Mouse (Mus musculus): Measurements from ENCODE around the gene Tent5a. TPM values are rescaled to one million over a fixed set of nuclear protein-coding genes. Genes with fewer than 3 reads are reported as not detected.

The Tent5a gene
- total RNA-seq (2014; rRNA removed) (2.6 and 6.0 TPM in 2 replicates), polyA plus RNA-seq (2015; fragmentation: Nextera tagmentation; extraction: Ambion mirVana) (1.1 and 2.1 TPM in 2 replicates)

DNA sequence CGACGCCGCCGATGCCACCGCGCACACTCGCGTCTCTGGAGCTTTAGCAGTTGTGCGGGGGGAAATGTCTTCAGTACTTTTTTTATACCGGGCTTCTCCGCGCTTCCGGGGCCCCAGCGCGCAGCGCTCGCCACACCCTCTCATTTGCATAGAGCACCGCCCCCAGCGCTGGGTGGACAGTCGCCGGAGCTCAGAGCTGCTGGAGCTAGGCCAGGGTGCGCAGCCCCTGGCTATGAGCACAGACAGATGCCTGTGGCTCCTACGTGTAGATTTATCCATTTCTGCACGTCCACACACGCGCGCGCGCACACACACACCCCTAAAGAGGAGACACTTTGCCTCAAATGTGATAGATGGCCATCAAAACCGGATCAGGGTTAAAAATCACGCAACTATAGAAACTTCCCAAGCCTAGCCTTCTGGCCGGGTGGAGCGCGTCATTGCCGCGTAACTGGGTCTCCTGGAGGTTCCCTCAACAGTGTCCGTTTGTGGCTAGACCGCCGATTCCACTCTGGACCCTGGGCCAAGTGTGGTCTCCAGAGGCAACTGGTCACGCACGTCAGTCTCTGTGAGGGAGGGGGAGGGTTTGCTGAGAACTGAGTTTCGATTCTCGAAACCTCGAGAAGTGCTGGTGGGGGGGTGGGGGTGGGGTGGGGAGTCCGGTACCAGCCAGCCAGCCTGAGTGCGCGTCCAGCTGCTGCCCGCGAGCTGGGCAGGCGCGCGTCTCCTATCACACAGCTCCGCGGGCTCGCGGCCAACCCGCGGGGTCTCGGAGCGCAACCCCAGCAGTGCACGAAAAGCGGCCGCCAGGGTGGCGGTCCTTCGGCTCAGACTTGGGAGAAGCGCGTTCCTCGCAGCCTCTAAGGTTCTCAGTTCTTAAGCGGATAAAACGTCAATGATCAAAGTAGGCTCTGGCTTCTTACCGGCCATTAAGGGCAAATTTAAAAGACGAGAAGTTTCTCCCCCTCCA lies at the start of gene Tent5a:
Tent5a (minus strand) TSS at position 107 of the 970 bp plus-strand sequence.
- Histone ChIP-seq H3K27me3 (ENCODE audit: insufficient read depth, low read length) (peaks cover 8% of the 10 kb centered on the region; the same call in 1 of the 2 replicates), H3K4me3 (ENCODE audit: low read depth, low read length) (peak within 1 kb of the TSS; percentile 58), H3K9ac (peak within 1 kb of the TSS; percentile 46), H3K27ac (ENCODE audit: low read depth, low read length) (peak within 1 kb of the TSS; percentile 45; the same call in 1 of the 2 replicates), H3K4me1 (ENCODE audit: insufficient read depth) (no peaks in the 10 kb centered on the region), H3K36me3 (ENCODE audit: insufficient read depth) (no peaks in the 10 kb centered on the region), H3K9me3 (ENCODE audit: low read length) (no peaks in the 10 kb centered on the region), H3K4me2 (ENCODE audit: low read depth) (peak within 1 kb of the TSS; percentile 98)
- ATAC-seq = peak; percentile 76
- TF ChIP-seq CTCF (IDR thresholded peaks at IDR 0.05; ENCODE audit: low read depth) = no peak
- WGBS = 2% methylated on average over 72 of the region's 72 CpGs
- peak; percentile 65 for DNase-seq

DNA sequence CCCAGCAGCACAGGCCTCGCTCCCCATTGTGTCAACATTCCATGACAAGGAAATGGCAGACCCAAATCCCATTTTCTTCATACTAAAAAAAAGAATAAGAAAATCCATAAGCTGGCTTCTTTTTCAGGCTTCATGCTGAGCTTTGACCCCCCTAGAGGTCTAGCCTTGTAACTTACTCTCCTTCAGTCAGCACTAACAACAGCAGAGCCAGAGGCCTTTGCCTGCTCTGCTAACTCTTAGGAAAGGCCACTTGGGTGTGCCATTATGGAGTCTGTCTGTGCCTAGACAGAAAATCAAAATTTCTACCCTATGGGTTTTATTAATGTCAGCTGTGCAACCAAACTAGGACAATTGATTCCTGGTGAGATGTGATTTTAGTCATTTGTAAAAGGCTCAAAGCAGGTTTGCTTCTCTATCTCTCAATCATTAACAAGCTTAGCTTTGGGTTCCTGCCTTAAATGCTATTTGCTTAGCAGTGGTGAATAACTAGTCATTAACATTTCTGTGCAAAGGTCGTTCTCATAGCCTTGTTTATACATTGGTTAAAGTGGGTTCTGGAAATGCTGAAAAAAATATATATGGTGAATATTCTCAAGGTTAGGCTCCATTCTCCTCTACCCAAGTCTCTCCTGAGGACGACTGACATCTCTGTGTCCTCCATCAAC lies 49.6 kb upstream of the Tent5a start:
- no peak for TF ChIP-seq CTCF (IDR thresholded peaks at IDR 0.05; ENCODE audit: low read depth)
- no peak for DNase-seq
- Histone ChIP-seq H3K4me2 (ENCODE audit: low read depth) (no peak overlapping the region), H3K36me3 (ENCODE audit: insufficient read depth) (no peaks in the 10 kb centered on the region), H3K4me3 (ENCODE audit: low read depth, low read length) (no peak overlapping the region), H3K27ac (ENCODE audit: low read depth, low read length) (no peak overlapping the region), H3K4me1 (ENCODE audit: insufficient read depth) (no peaks in the 10 kb centered on the region), H3K9ac (no peak overlapping the region), H3K9me3 (ENCODE audit: low read length) (no peaks in the 10 kb centered on the region), H3K27me3 (ENCODE audit: insufficient read depth, low read length) (no peaks in the 10 kb centered on the region)
- ATAC-seq = no peak
- 87% methylated on average over 3 of the region's 3 CpGs for WGBS

DNA sequence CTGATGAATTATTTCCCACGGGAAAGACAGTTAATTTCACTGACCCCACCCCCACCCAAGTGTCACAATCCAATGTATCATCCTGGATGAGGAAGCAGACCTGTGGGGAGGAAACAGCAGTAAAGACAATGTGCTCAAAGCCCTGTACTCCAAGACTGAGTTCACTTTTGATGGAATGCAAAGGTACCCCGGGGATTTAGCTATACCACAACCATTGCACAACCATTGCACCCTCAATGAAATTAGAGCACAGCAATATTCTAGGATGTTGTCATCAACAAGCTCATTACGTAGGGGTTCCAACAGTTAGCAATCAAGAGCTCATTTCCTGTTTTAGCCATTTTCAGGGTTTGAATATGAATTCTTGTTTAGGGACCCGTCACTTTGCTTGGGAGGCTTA lies 48.0 kb upstream of the Tent5a start:
- ATAC-seq (no peak), DNase-seq (no peak)
- Histone ChIP-seq H3K27ac (ENCODE audit: low read depth, low read length) (no peak overlapping the region), H3K4me3 (ENCODE audit: low read depth, low read length) (no peak overlapping the region), H3K27me3 (ENCODE audit: insufficient read depth, low read length) (no peaks in the 10 kb centered on the region), H3K4me2 (ENCODE audit: low read depth) (no peak overlapping the region), H3K9me3 (ENCODE audit: low read length) (no peaks in the 10 kb centered on the region), H3K36me3 (ENCODE audit: insufficient read depth) (no peaks in the 10 kb centered on the region), H3K4me1 (ENCODE audit: insufficient read depth) (no peaks in the 10 kb centered on the region), H3K9ac (no peak overlapping the region)
- 87% methylated on average over 4 of the region's 4 CpGs for WGBS
- TF ChIP-seq CTCF (IDR thresholded peaks at IDR 0.05; ENCODE audit: low read depth) = no peak

DNA sequence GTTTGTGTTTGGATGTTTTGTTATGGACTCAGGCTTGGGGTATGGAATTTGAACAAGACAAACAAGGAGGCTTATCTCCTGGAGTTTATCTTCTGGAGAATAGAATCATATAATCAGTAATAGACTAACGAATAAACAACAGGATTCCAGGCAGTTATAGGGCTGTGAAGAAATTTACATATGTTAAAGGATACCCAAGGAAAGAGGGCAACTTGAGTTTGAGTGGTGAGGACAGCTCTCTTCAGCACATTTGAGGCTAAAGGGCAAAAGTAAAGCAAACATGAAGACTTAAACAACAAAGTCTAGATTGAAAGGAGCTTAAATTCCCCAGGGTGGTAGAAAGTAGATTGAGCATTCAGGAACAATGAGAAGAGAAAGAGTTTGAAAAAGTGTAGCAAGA lies 44.9 kb upstream of the Tent5a start:
- Histone ChIP-seq H3K27me3 (ENCODE audit: insufficient read depth, low read length) (no peaks in the 10 kb centered on the region), H3K4me2 (ENCODE audit: low read depth) (no peak overlapping the region), H3K4me3 (ENCODE audit: low read depth, low read length) (no peak overlapping the region), H3K4me1 (ENCODE audit: insufficient read depth) (no peaks in the 10 kb centered on the region), H3K36me3 (ENCODE audit: insufficient read depth) (no peaks in the 10 kb centered on the region), H3K9me3 (ENCODE audit: low read length) (no peaks in the 10 kb centered on the region), H3K9ac (no peak overlapping the region), H3K27ac (ENCODE audit: low read depth, low read length) (no peak overlapping the region)
- ATAC-seq (no peak), DNase-seq (no peak)
- WGBS = 81% methylated on average over 1 of the region's 1 CpGs
- no peak for TF ChIP-seq CTCF (IDR thresholded peaks at IDR 0.05; ENCODE audit: low read depth)

DNA sequence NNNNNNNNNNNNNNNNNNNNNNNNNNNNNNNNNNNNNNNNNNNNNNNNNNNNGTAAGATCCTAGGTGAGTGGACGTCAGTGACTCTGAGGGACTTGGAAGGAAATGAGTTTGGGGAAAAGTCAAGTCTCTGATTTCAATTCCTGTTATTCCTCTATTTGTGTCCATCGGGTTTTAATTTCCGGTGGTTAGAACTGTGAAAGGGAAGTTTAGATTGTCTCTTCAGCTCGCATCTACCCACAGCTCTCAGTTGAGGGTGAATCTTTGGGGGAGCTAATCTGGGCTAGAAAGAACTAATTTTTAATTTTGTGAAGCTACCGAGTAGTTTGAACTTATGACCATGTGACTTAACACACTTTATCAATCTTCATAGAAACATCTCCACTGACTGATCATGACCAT lies 42.4 kb upstream of the Tent5a start:
- Histone ChIP-seq H3K36me3 (ENCODE audit: insufficient read depth) (no peaks in the 10 kb centered on the region), H3K4me3 (ENCODE audit: low read depth, low read length) (no peak overlapping the region), H3K27me3 (ENCODE audit: insufficient read depth, low read length) (no peaks in the 10 kb centered on the region), H3K4me1 (ENCODE audit: insufficient read depth) (no peaks in the 10 kb centered on the region), H3K27ac (ENCODE audit: low read depth, low read length) (no peak overlapping the region), H3K9me3 (ENCODE audit: low read length) (no peaks in the 10 kb centered on the region), H3K9ac (no peak overlapping the region), H3K4me2 (ENCODE audit: low read depth) (no peak overlapping the region)
- WGBS = 93% methylated on average over 5 of the region's 5 CpGs
- ATAC-seq (no peak), DNase-seq (no peak)
- no peak for TF ChIP-seq CTCF (IDR thresholded peaks at IDR 0.05; ENCODE audit: low read depth)

DNA sequence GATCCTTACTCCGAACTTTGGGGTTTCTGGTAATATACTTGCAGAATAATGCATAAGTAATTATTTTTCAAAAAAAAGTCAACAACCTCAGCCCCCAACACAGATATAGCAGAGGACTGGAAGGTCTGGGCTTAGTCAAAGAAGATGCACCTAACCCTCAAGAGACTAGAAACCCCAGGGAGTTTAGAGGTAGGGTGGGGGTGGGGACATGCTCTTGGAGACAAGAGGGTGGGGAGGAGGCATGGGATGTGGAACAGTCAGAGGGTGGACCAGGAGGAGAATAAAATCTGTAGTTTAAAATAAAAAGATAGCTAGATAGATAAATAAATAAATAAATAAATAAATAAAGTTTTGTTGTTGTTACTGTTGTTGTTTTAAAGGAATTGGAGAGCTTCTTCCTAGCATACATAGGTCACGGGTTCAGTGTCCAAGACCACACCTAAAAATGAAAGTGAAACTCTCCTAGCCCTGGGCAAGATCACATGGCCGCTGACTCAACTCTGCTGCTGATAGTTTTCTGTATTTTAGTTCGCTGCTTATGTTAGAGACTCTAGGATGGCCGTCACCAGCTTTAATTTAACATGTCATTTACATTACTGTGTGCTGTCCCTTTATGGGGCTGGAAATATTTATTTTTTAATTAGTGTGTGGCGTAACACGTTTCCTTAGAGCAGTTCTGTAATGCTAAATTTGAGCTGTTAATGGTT lies 30.2 kb upstream of the Tent5a start:
- TF ChIP-seq CTCF (IDR thresholded peaks at IDR 0.05; ENCODE audit: low read depth) = no peak
- Histone ChIP-seq H3K27me3 (ENCODE audit: insufficient read depth, low read length) (no peaks in the 10 kb centered on the region), H3K4me1 (ENCODE audit: insufficient read depth) (no peaks in the 10 kb centered on the region), H3K27ac (ENCODE audit: low read depth, low read length) (no peak overlapping the region), H3K9me3 (ENCODE audit: low read length) (no peaks in the 10 kb centered on the region), H3K36me3 (ENCODE audit: insufficient read depth) (no peaks in the 10 kb centered on the region), H3K4me3 (ENCODE audit: low read depth, low read length) (no peak overlapping the region), H3K4me2 (ENCODE audit: low read depth) (no peak overlapping the region), H3K9ac (no peak overlapping the region)
- DNase-seq (no peak), ATAC-seq (no peak)
- WGBS = 89% methylated on average over 7 of the region's 7 CpGs
